Mouse (Mus musculus): ENCODE data around the gene Klhdc1. TPM values are rescaled to one million over a fixed set of nuclear protein-coding genes. Genes with fewer than 3 reads are reported as not detected.

Klhdc1 gene
- polyA plus RNA-seq, 1 experiment from 2014 or later: 9.9 TPM

DNA sequence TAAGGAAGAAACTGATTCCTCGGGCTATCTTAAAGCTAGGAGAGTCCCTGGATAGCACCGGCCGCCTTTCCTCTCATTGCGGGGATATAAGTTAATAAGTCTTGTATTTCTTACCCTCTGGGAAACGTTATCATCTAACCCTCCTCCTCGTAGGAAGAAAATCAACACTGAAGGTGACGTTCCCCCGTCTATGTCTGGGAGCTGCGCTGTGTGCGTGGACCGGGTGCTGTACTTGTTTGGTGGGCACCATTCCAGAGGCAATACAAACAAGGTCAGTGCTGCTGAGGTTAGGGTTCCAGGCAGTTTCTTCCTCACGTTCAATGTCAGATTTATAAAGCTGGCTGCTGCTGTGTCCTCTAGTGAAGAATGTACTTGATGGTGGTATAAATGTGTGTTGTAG is 61.2 kb downstream of the Klhdc1 start:
- WGBS: 94% methylated on average over 12 of the region's 12 CpGs
- H3K36me3 ChIP-seq (ENCODE audit: insufficient read depth, low read length): peaks cover 61% of the 10 kb centered on the region
- ATAC-seq (ENCODE audit: low FRiP score, low TSS enrichment): no peak
- H3K9ac ChIP-seq (replicated peaks; ENCODE audit: low read length): no peak overlapping the region
- no peak overlapping the region for H3K4me2 ChIP-seq (replicated peaks; ENCODE audit: low read depth, low read length)
- no peak overlapping the region for H3K27ac ChIP-seq (ENCODE audit: low read length)
- H3K9me3 ChIP-seq (ENCODE audit: low read length): no peaks in the 10 kb centered on the region
- no peaks in the 10 kb centered on the region for H3K27me3 ChIP-seq (ENCODE audit: insufficient read depth, low read length)
- H3K4me1 ChIP-seq (ENCODE audit: insufficient read depth, low read length): peaks cover 21% of the 10 kb centered on the region
- H3K4me3 ChIP-seq (ENCODE audit: low read length): no peak overlapping the region

DNA sequence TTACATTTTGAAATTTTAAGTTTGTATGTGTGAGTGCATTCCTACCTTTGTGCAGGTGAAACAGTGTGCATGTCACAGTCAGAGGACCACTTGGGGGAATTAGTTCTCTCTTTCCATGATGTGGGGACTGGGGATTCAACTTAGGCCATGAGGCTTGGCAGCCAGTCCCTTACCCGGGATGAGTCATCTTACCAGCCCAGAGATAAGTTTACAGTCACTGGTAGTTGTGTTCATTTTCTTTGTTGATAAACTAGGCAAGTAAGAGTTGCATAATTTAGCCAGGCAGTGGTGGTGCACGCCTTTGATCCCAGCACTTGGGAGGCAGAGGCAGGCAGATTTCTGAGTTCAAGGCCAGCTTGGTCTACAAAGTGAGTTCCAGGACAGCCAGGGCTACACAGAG is 63.1 kb downstream of the Klhdc1 start:
- Histone ChIP-seq H3K4me3 (ENCODE audit: low read length) (no peak overlapping the region), H3K27ac (ENCODE audit: low read length) (no peak overlapping the region), H3K4me2 (replicated peaks; ENCODE audit: low read depth, low read length) (no peak overlapping the region), H3K36me3 (ENCODE audit: insufficient read depth, low read length) (peaks cover 79% of the 10 kb centered on the region), H3K4me1 (ENCODE audit: insufficient read depth, low read length) (peaks cover 6% of the 10 kb centered on the region), H3K9ac (replicated peaks; ENCODE audit: low read length) (no peak overlapping the region), H3K9me3 (ENCODE audit: low read length) (no peaks in the 10 kb centered on the region), H3K27me3 (ENCODE audit: insufficient read depth, low read length) (no peaks in the 10 kb centered on the region)
- 90% methylated on average over 2 of the region's 2 CpGs for WGBS
- ATAC-seq (ENCODE audit: low FRiP score, low TSS enrichment): no peak

GRCm38 (mm10) chr12:69306333-69306732 is 65.4 kb downstream of the Klhdc1 start:
- ATAC-seq (ENCODE audit: low FRiP score, low TSS enrichment): no peak
- Histone ChIP-seq H3K9me3 (ENCODE audit: low read length) (0 out of 2 replicates have a peak, but pooled peaks cover 2% of the 10 kb centered on the region), H3K4me1 (ENCODE audit: insufficient read depth, low read length) (no peaks in the 10 kb centered on the region), H3K4me2 (replicated peaks; ENCODE audit: low read depth, low read length) (no peak overlapping the region), H3K27me3 (ENCODE audit: insufficient read depth, low read length) (no peaks in the 10 kb centered on the region), H3K27ac (ENCODE audit: low read length) (no peak overlapping the region), H3K9ac (replicated peaks; ENCODE audit: low read length) (no peak overlapping the region), H3K4me3 (ENCODE audit: low read length) (no peak overlapping the region), H3K36me3 (ENCODE audit: insufficient read depth, low read length) (peaks cover 92% of the 10 kb centered on the region)
- 94% methylated on average over 7 of the region's 7 CpGs for WGBS

GRCm38 (mm10) chr12:69309659-69310058 is 68.7 kb downstream of the Klhdc1 start:
- WGBS: over 99% methylated on average over 4 of the region's 4 CpGs
- 0 out of 2 replicates have a peak, but pooled peaks cover 2% of the 10 kb centered on the region for H3K9me3 ChIP-seq (ENCODE audit: low read length)
- no peak overlapping the region for H3K9ac ChIP-seq (replicated peaks; ENCODE audit: low read length)
- H3K4me3 ChIP-seq (ENCODE audit: low read length): no peak overlapping the region
- H3K27ac ChIP-seq (ENCODE audit: low read length): no peak overlapping the region
- H3K4me2 ChIP-seq (replicated peaks; ENCODE audit: low read depth, low read length): no peak overlapping the region
- no peaks in the 10 kb centered on the region for H3K27me3 ChIP-seq (ENCODE audit: insufficient read depth, low read length)
- no peaks in the 10 kb centered on the region for H3K4me1 ChIP-seq (ENCODE audit: insufficient read depth, low read length)
- H3K36me3 ChIP-seq (ENCODE audit: insufficient read depth, low read length): peaks cover 87% of the 10 kb centered on the region
- ATAC-seq (ENCODE audit: low FRiP score, low TSS enrichment): no peak

DNA sequence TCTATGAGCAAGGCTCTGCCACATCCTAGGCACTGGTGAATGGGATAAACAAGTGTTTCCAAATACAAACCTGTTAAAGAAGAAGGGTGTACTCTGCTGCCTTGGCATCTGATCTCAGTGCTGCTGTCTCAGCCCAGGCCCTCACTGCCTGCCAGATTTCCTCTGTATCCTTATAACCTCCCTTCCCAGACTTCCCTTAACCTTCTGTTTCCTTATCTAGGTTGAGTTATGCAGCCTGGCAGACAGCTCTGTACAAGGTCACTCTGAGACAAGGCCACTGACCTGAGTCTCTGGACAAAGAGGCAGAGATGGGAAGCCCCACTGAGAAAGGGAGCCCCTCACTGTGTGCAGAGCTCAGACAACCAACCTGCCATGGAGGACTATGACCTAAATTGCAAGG is 77.5 kb downstream of the Klhdc1 start:
- H3K27ac ChIP-seq (ENCODE audit: low read length): no peak overlapping the region
- H3K27me3 ChIP-seq (ENCODE audit: insufficient read depth, low read length): no peaks in the 10 kb centered on the region
- no peaks in the 10 kb centered on the region for H3K4me1 ChIP-seq (ENCODE audit: insufficient read depth, low read length)
- no peak overlapping the region for H3K9ac ChIP-seq (replicated peaks; ENCODE audit: low read length)
- no peak for ATAC-seq (ENCODE audit: low FRiP score, low TSS enrichment)
- no peaks in the 10 kb centered on the region for H3K9me3 ChIP-seq (ENCODE audit: low read length)
- no peak overlapping the region for H3K4me2 ChIP-seq (replicated peaks; ENCODE audit: low read depth, low read length)
- H3K36me3 ChIP-seq (ENCODE audit: insufficient read depth, low read length): peaks cover 57% of the 10 kb centered on the region
- H3K4me3 ChIP-seq (ENCODE audit: low read length): no peak overlapping the region

DNA sequence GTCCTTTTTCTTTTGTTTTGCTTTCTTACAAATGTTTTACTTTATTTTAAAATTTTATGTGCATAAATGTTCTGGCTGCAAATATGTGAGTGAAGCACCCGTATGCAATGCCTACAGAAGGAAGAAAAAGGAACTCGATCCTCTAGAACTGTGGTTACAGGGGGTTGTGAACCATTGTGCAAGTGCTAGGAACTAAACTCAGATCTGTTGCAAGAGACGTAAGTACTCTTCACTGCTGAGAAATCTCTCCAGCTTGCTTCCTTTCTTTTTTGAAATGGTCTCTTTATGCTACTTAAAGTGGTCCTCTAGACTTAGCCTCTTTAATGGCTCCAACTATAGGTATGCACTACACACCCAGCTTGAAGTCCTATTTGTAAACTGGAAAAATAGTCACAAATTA is 90.2 kb downstream of the Klhdc1 start:
- 94% methylated on average over 3 of the region's 3 CpGs for WGBS
- Histone ChIP-seq H3K9ac (replicated peaks; ENCODE audit: low read length) (no peak overlapping the region), H3K9me3 (ENCODE audit: low read length) (no peaks in the 10 kb centered on the region), H3K27me3 (ENCODE audit: insufficient read depth, low read length) (no peaks in the 10 kb centered on the region), H3K4me1 (ENCODE audit: insufficient read depth, low read length) (no peaks in the 10 kb centered on the region), H3K27ac (ENCODE audit: low read length) (no peak overlapping the region), H3K4me2 (replicated peaks; ENCODE audit: low read depth, low read length) (no peak overlapping the region), H3K36me3 (ENCODE audit: insufficient read depth, low read length) (peaks cover 50% of the 10 kb centered on the region), H3K4me3 (ENCODE audit: low read length) (no peak overlapping the region)
- ATAC-seq (ENCODE audit: low FRiP score, low TSS enrichment): no peak

DNA sequence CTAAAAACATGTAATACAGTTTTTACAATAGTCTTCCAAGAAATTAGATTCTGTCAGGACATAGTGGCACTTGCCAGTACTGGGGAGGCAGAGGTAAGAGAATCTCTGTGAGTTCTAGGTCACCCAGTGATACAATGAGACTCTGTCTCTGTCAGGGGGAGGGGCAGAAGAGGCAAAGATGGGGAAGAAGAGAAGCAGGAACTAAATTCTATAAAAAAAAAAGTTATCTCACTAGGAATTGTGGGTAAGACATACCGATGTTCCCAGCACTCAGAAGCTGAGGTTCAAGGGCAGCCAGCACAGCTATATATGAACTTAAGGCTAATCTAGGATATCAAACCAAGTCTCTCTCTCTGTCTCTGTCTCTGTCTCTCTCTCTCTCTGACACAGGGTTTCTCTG is 91.2 kb downstream of the Klhdc1 start:
- ATAC-seq (ENCODE audit: low FRiP score, low TSS enrichment): no peak
- no peaks in the 10 kb centered on the region for H3K27me3 ChIP-seq (ENCODE audit: insufficient read depth, low read length)
- no peak overlapping the region for H3K9ac ChIP-seq (replicated peaks; ENCODE audit: low read length)
- H3K27ac ChIP-seq (ENCODE audit: low read length): no peak overlapping the region
- 90% methylated on average over 1 of the region's 1 CpGs for WGBS
- no peak overlapping the region for H3K4me3 ChIP-seq (ENCODE audit: low read length)
- H3K4me2 ChIP-seq (replicated peaks; ENCODE audit: low read depth, low read length): no peak overlapping the region
- H3K4me1 ChIP-seq (ENCODE audit: insufficient read depth, low read length): no peaks in the 10 kb centered on the region
- peaks cover 50% of the 10 kb centered on the region for H3K36me3 ChIP-seq (ENCODE audit: insufficient read depth, low read length)
- no peaks in the 10 kb centered on the region for H3K9me3 ChIP-seq (ENCODE audit: low read length)

GRCm38 (mm10) chr12:69333547-69333946 is 92.6 kb downstream of the Klhdc1 start:
- H3K4me2 ChIP-seq (replicated peaks; ENCODE audit: low read depth, low read length): no peak overlapping the region
- H3K36me3 ChIP-seq (ENCODE audit: insufficient read depth, low read length): peaks cover 48% of the 10 kb centered on the region
- H3K4me3 ChIP-seq (ENCODE audit: low read length): no peak overlapping the region
- H3K27ac ChIP-seq (ENCODE audit: low read length): no peak overlapping the region
- H3K4me1 ChIP-seq (ENCODE audit: insufficient read depth, low read length): no peaks in the 10 kb centered on the region
- H3K9me3 ChIP-seq (ENCODE audit: low read length): no peaks in the 10 kb centered on the region
- H3K27me3 ChIP-seq (ENCODE audit: insufficient read depth, low read length): no peaks in the 10 kb centered on the region
- ATAC-seq (ENCODE audit: low FRiP score, low TSS enrichment): no peak
- no peak overlapping the region for H3K9ac ChIP-seq (replicated peaks; ENCODE audit: low read length)
- 82% methylated on average over 2 of the region's 2 CpGs for WGBS

Other genes with a start within 250 kb of the Klhdc1 start
- 1,392 and 1,476 TPM in 2 replicates for gene Rps29, start 82.0 kb upstream of the Klhdc1 start, polyA plus RNA-seq (2015; fragmentation: Nextera tagmentation; extraction: Ambion mirVana)
- gene Lrr1, start 72.4 kb upstream of the Klhdc1 start, polyA plus RNA-seq (2015; fragmentation: Nextera tagmentation; extraction: Ambion mirVana): 21.1 and 24.1 TPM in 2 replicates
- 471 and 512 TPM in 2 replicates for gene Rpl36al, start 57.1 kb upstream of the Klhdc1 start, polyA plus RNA-seq (2015; fragmentation: Nextera tagmentation; extraction: Ambion mirVana)
- 46.3 and 47.0 TPM in 2 replicates for gene Mgat2, start 57.0 kb upstream of the Klhdc1 start, polyA plus RNA-seq (2015; fragmentation: Nextera tagmentation; extraction: Ambion mirVana)
- 32.6 and 34.2 TPM in 2 replicates for gene Gm49383, start 44.1 kb upstream of the Klhdc1 start, polyA plus RNA-seq (2015; fragmentation: Nextera tagmentation; extraction: Ambion mirVana)
- 8.8 and 10.5 TPM in 2 replicates for gene Dnaaf2, start 42.7 kb upstream of the Klhdc1 start, polyA plus RNA-seq (2015; fragmentation: Nextera tagmentation; extraction: Ambion mirVana)
- gene Gm49384, start 36.9 kb upstream of the Klhdc1 start, polyA plus RNA-seq (2015; fragmentation: Nextera tagmentation; extraction: Ambion mirVana): 26.8 and 28.7 TPM in 2 replicates
- 26.2 and 26.4 TPM in 2 replicates for gene Pole2, start 13.0 kb upstream of the Klhdc1 start, polyA plus RNA-seq (2015; fragmentation: Nextera tagmentation; extraction: Ambion mirVana)
- 139 and 142 TPM in 2 replicates for gene Klhdc2, start 55.5 kb downstream of the Klhdc1 start, polyA plus RNA-seq (2015; fragmentation: Nextera tagmentation; extraction: Ambion mirVana)
- gene Nemf, start 116.0 kb downstream of the Klhdc1 start, polyA plus RNA-seq (2015; fragmentation: Nextera tagmentation; extraction: Ambion mirVana): 80.3 and 92.7 TPM in 2 replicates
- 34.6 and 34.9 TPM in 2 replicates for gene Arf6, start 131.0 kb downstream of the Klhdc1 start, polyA plus RNA-seq (2015; fragmentation: Nextera tagmentation; extraction: Ambion mirVana)
- 1.1 and 1.7 TPM in 2 replicates for gene Gm9887, start 131.3 kb downstream of the Klhdc1 start, polyA plus RNA-seq (2015; fragmentation: Nextera tagmentation; extraction: Ambion mirVana)